10 mouse cellular contexts compared by ENCODE assay signal in the genomic region with DNA sequence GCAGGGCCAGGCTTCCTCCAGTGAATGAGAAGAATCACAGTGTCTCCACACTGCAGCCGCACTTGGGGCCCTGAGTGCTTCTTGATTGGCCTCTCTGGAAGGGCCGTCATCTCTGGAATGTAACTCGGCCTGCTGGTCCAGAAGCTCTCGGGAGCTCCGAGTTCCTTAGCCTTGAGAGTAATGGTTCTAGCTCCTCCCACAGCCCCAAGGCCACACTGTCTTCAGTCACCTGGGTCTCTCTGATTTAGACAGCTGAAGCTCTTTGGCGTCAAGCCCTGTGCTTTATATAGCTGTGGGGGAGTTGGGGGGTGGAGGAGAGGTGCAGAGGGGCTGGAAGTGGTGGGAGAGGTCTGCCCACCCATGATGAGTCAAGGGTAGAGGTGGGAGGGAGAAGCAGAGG. TPM values are rescaled to one million over a fixed set of nuclear protein-coding genes. Genes with fewer than 3 reads are reported as not detected.
DNase-seq lines count a peak whose midpoint lies in the region; ATAC-seq lines count a peak whose summit lies in the region.
"Had no signal": no experiment of that assay in that cellular context is flagged by ENCODE, and none has a peak within 500 bp of the region (broad histone marks: within the 10 kb centered on the region; RNA-seq: fewer than 3 reads in every experiment).

No protein-coding gene starts in this region.

- peak; percentile 57; the same call in 1 of the 2 replicates for ATAC-seq in embryonic facial prominence, embryonic 12.5 days (ENCODE audit: insufficient number of reproducible peaks, insufficient read depth, low FRiP score, low TSS enrichment)

- WGBS in embryonic facial prominence, embryonic 12.5 days: 29% methylated on average over 6 of the region's 6 CpGs

- H3K4me1 ChIP-seq in embryonic facial prominence, embryonic 12.5 days: peaks cover 10% of the 10 kb centered on the region
- H3K4me1 ChIP-seq: hindbrain, embryonic 15.5 days; neural tube, embryonic 12.5 days had no signal

- H3K4me3 ChIP-seq in embryonic facial prominence, embryonic 12.5 days: no peak overlapping the region
- H3K4me3 ChIP-seq: hindbrain, embryonic 15.5 days; neural tube, embryonic 12.5 days had no signal

- peaks cover 5% of the 10 kb centered on the region; the same call in 1 of the 2 replicates for H3K36me3 ChIP-seq in embryonic facial prominence, embryonic 12.5 days
- H3K36me3 ChIP-seq: hindbrain, embryonic 15.5 days; neural tube, embryonic 12.5 days had no signal

- no peak overlapping the region for H3K4me2 ChIP-seq in embryonic facial prominence, embryonic 12.5 days (replicated peaks)
- H3K4me2 ChIP-seq: hindbrain, embryonic 15.5 days; neural tube, embryonic 12.5 days had no signal

- H3K9me3 ChIP-seq in embryonic facial prominence, embryonic 12.5 days: no peaks in the 10 kb centered on the region
- H3K9me3 ChIP-seq: hindbrain, embryonic 15.5 days; neural tube, embryonic 12.5 days had no signal

- H3K9ac ChIP-seq in embryonic facial prominence, embryonic 12.5 days: no peak overlapping the region
- H3K9ac ChIP-seq: hindbrain, embryonic 15.5 days; neural tube, embryonic 12.5 days had no signal

- no peaks in the 10 kb centered on the region for H3K27me3 ChIP-seq in embryonic facial prominence, embryonic 12.5 days
- H3K27me3 ChIP-seq: hindbrain, embryonic 15.5 days; neural tube, embryonic 12.5 days had no signal

- peak; percentile 45 for DNase-seq in adrenal gland, postnatal 14 days
- DNase-seq in adrenal gland, adult 8-10 months: no peak
- DNase-seq in kidney, postnatal 14 days: peak; percentile 76
- DNase-seq in lung, postnatal 10 days: peak; percentile 84
- no peak for DNase-seq in frontal cortex, postnatal 25 days (ENCODE audit: low spot score in 2 of 2)
- DNase-seq in right cerebral cortex, postnatal 25 days: no peak
- DNase-seq in neural tube, embryonic 10.5 days (ENCODE audit: extremely low spot score, low spot score): no peak

- peak overlapping the region; percentile 58 for H3K27ac ChIP-seq in embryonic facial prominence, embryonic 12.5 days
- H3K27ac ChIP-seq: hindbrain, embryonic 15.5 days; neural tube, embryonic 12.5 days had no signal

RNA-seq across cellular contexts. Expression of a gene that starts 14.1 kb away (rescaled TPM):
- total RNA-seq in adrenal gland, postnatal 14 days (2021): 23.2 and 29.9 TPM in 2 replicates
- 10 to 100 TPM; 13.8 to 25.2 (median 18.5) TPM for total RNA-seq in adrenal gland, adult 8-10 months (2022)
- 11.6 and 16.7 TPM in 2 replicates for polyA plus RNA-seq in embryonic facial prominence, embryonic 12.5 days (2016; fragmentation: Nextera tagmentation; extraction: Ambion mirVana)

RNA-seq across cellular contexts. Expression of a gene that starts 30.8 kb away (rescaled TPM):
- total RNA-seq in adrenal gland, postnatal 14 days (2021): 15.5 and 15.8 TPM in 2 replicates
- total RNA-seq in adrenal gland, adult 8-10 months (2022): 1 to 10 TPM; 4.8 to 9.9 (median 8.2) TPM
- polyA plus RNA-seq in embryonic facial prominence, embryonic 12.5 days (2016; fragmentation: Nextera tagmentation; extraction: Ambion mirVana): 41.2 and 41.6 TPM in 2 replicates

RNA-seq across cellular contexts. Expression of a gene that starts 39.7 kb away (rescaled TPM):
- 71.3 and 74.9 TPM in 2 replicates for total RNA-seq in adrenal gland, postnatal 14 days (2021)
- 100 to 1,000 TPM in 3 of 4 experiments, 10 to 100 TPM in 1; 83.4 to 110 (median 106) TPM for total RNA-seq in adrenal gland, adult 8-10 months (2022)
- polyA plus RNA-seq in embryonic facial prominence, embryonic 12.5 days (2016; fragmentation: Nextera tagmentation; extraction: Ambion mirVana): 289 and 298 TPM in 2 replicates

Comparison
In these comparisons a context has a peak if more than half of its experiments do, and no peak if none do; other contexts are left out.
1. DNase-seq: peak in adrenal gland, postnatal 14 days (single experiment), kidney, postnatal 14 days (single experiment) and lung, postnatal 10 days (single experiment); none in adrenal gland, adult 8-10 months (single experiment), frontal cortex, postnatal 25 days (0 of 2), right cerebral cortex, postnatal 25 days (single experiment) and neural tube, embryonic 10.5 days (single experiment).